Comparison of ENCODE assay signal across 9 mouse cellular contexts in the genomic region with DNA sequence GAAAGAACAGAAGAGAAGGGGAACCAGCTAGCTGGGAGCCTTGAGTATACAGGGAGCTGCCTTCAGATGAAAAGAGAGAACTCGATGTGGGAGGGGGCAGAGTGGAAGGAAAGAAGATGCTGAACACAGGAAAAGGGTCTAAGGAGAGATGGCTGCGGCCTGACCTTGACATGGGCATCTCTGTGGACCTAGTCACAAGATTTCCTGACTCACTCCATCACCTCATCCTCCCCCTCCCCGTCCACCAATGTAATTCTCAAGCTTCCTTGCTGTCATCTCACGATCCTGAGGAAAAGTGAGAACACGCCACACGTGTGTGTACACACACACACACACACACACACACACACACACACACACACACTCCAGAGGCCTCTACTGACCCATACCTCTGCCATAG. TPM values are rescaled to one million over a fixed set of nuclear protein-coding genes. Genes with fewer than 3 reads are reported as not detected.
DNase-seq lines count a peak whose midpoint lies in the region; ATAC-seq and TF ChIP-seq lines count a peak whose summit lies in the region.
"Had no signal": no experiment of that assay in that cellular context is flagged by ENCODE, and none has a peak within 500 bp of the region (broad histone marks: within the 10 kb centered on the region; RNA-seq: fewer than 3 reads in every experiment).

No protein-coding gene starts in this region.

- peak overlapping the region; percentile 35; the same call in 1 of the 2 replicates for H3K9ac ChIP-seq in heart, embryonic 12.5 days
- H3K9ac ChIP-seq in ES-Bruce4 (ENCODE audit: low read depth, poor library complexity, severe bottlenecking): no peak overlapping the region
- H3K9ac ChIP-seq in forebrain, embryonic 15.5 days (replicated peaks): no peak overlapping the region
- H3K9ac ChIP-seq in liver, postnatal 0 days (replicated peaks): no peak overlapping the region; the same call in 1 of the 2 replicates

- no peak for DNase-seq in heart, postnatal 36 days
- no peak for DNase-seq in liver, postnatal 0 days
- no peak for DNase-seq in thymus, postnatal 0 days (ENCODE audit: low spot score)
- no peak for DNase-seq in gastrocnemius, postnatal 14 days
- DNase-seq in embryo, embryonic 11 days: no peak
- DNase-seq: right cerebral cortex, postnatal 14 days had no signal

- 46% methylated on average over 6 of the region's 6 CpGs for WGBS in heart, embryonic 12.5 days
- 68% methylated on average over 6 of the region's 6 CpGs for WGBS in forebrain, embryonic 15.5 days
- 45% methylated on average over 6 of the region's 6 CpGs for WGBS in liver, postnatal 0 days (ENCODE audit: insufficient replicate concordance)

- peak overlapping the region; percentile 50 for H3K4me2 ChIP-seq in heart, embryonic 12.5 days
- no peak overlapping the region for H3K4me2 ChIP-seq in forebrain, embryonic 15.5 days (replicated peaks)
- no peak overlapping the region for H3K4me2 ChIP-seq in liver, postnatal 0 days (ENCODE audit: low read depth, low read length)

- H3K9me3 ChIP-seq in heart, embryonic 12.5 days (replicated peaks): no peaks in the 10 kb centered on the region
- H3K9me3 ChIP-seq in ES-Bruce4 (replicated peaks; ENCODE audit: control insufficient read depth, insufficient read depth, low read length, poor library complexity, severe bottlenecking): no peaks in the 10 kb centered on the region
- H3K9me3 ChIP-seq in forebrain, embryonic 15.5 days: no peaks in the 10 kb centered on the region
- H3K9me3 ChIP-seq in liver, postnatal 0 days (ENCODE audit: low read length): no peaks in the 10 kb centered on the region

- no peak for TF ChIP-seq POLR2A in ES-Bruce4 (IDR thresholded peaks at IDR 0.05; ENCODE audit: insufficient read depth, low read length)

- no peak for TF ChIP-seq CTCF in ES-Bruce4 (IDR thresholded peaks at IDR 0.05; ENCODE audit: low read depth, low read length)
- no peak for TF ChIP-seq CTCF in liver, postnatal 0 days (IDR thresholded peaks at IDR 0.05; ENCODE audit: low read depth)

- H3K27me3 ChIP-seq in heart, embryonic 12.5 days (replicated peaks): no peaks in the 10 kb centered on the region
- H3K27me3 ChIP-seq in ES-Bruce4 (ENCODE audit: control insufficient read depth, insufficient read depth, low read length, poor library complexity, severe bottlenecking): no peaks in the 10 kb centered on the region
- no peaks in the 10 kb centered on the region for H3K27me3 ChIP-seq in forebrain, embryonic 15.5 days
- no peaks in the 10 kb centered on the region for H3K27me3 ChIP-seq in liver, postnatal 0 days (ENCODE audit: insufficient read depth, low read length)

- peak overlapping the region; percentile 93 for H3K27ac ChIP-seq in heart, embryonic 12.5 days (ENCODE audit: poor library complexity, severe bottlenecking)
- H3K27ac ChIP-seq in ES-Bruce4 (ENCODE audit: insufficient read depth, low read length): peak overlapping the region; percentile 39; the same call in 1 of the 2 replicates
- H3K27ac ChIP-seq in forebrain, embryonic 15.5 days (replicated peaks): peak overlapping the region; percentile 44
- H3K27ac ChIP-seq in liver, postnatal 0 days (ENCODE audit: low read depth): peak overlapping the region; percentile 55

- no peak for TF ChIP-seq EP300 in ES-Bruce4 (IDR thresholded peaks at IDR 0.05; ENCODE audit: insufficient read depth, low read depth, low read length)
- no peak for TF ChIP-seq EP300 in liver, postnatal 0 days (IDR thresholded peaks at IDR 0.05; ENCODE audit: low read depth)

- peaks cover 87% of the 10 kb centered on the region for H3K4me1 ChIP-seq in heart, embryonic 12.5 days (replicated peaks)
- H3K4me1 ChIP-seq in ES-Bruce4 (ENCODE audit: control insufficient read depth, insufficient read depth, low read length): peaks cover 21% of the 10 kb centered on the region
- peaks cover 69% of the 10 kb centered on the region for H3K4me1 ChIP-seq in forebrain, embryonic 15.5 days
- peaks cover 6% of the 10 kb centered on the region; the same call in 1 of the 2 replicates for H3K4me1 ChIP-seq in liver, postnatal 0 days (ENCODE audit: insufficient read depth)

- no peak overlapping the region for H3K4me3 ChIP-seq in heart, embryonic 12.5 days
- H3K4me3 ChIP-seq in ES-Bruce4 (ENCODE audit: low read depth, low read length): no peak overlapping the region
- no peak overlapping the region for H3K4me3 ChIP-seq in forebrain, embryonic 15.5 days
- no peak overlapping the region for H3K4me3 ChIP-seq in liver, postnatal 0 days (ENCODE audit: low read depth, low read length)

- ATAC-seq in heart, embryonic 12.5 days (ENCODE audit: insufficient number of reproducible peaks, low FRiP score): no peak
- ATAC-seq in forebrain, embryonic 15.5 days (replicated peaks): no peak
- no peak for ATAC-seq in liver, postnatal 0 days

- peaks cover 14% of the 10 kb centered on the region; the same call in 1 of the 2 replicates for H3K36me3 ChIP-seq in heart, embryonic 12.5 days
- H3K36me3 ChIP-seq in ES-Bruce4 (ENCODE audit: control insufficient read depth, insufficient read depth, low read length, poor library complexity, severe bottlenecking): no peaks in the 10 kb centered on the region
- H3K36me3 ChIP-seq in forebrain, embryonic 15.5 days: no peaks in the 10 kb centered on the region
- no peaks in the 10 kb centered on the region for H3K36me3 ChIP-seq in liver, postnatal 0 days (replicated peaks; ENCODE audit: insufficient read depth, low read length)

- intact Hi-C loops in heart, postnatal 36 days (cut with DNase I): no loop called here
- intact Hi-C loops in gastrocnemius, postnatal 14 days (cut with DNase I; ENCODE audit: low total_unique reads): no loop called here

RNA-seq across cellular contexts. Expression of a gene that starts 17.2 kb away (rescaled TPM):
- polyA plus RNA-seq in heart, embryonic 12.5 days (2016; fragmentation: Nextera tagmentation; extraction: Ambion mirVana): 19.6 and 20.1 TPM in 2 replicates
- total RNA-seq in heart, postnatal 36 days (2021): 1 to 10 TPM; 6.8 to 7.6 TPM
- 38.3 and 39.9 TPM in 2 replicates for polyA plus RNA-seq in ES-Bruce4 (2011; ENCODE audit: insufficient read depth, insufficient read length, low read depth, missing spikeins)
- polyA plus RNA-seq in forebrain, embryonic 15.5 days (2015; fragmentation: Nextera tagmentation; extraction: Ambion mirVana): 5.0 and 5.7 TPM in 2 replicates
- polyA plus RNA-seq in liver, postnatal 0 days (2015; fragmentation: Nextera tagmentation; extraction: Ambion mirVana): 0.67 and 0.73 TPM in 2 replicates
- 1.2 and 1.3 TPM in 2 replicates for polyA plus RNA-seq in thymus, postnatal 0 days (2015; fragmentation: Nextera tagmentation; extraction: Ambion mirVana)
- 10 to 100 TPM in 1 of 2 experiments, 1 to 10 TPM in 1; 8.4 to 10.5 TPM for total RNA-seq in gastrocnemius, postnatal 14 days (2021)

Comparison
In these comparisons a context has a peak if more than half of its experiments do, and no peak if none do; other contexts are left out.
1. H3K27ac ChIP-seq: peak in every context shown above with its lines; median percentile 93 in heart, embryonic 12.5 days; 55 in liver, postnatal 0 days; 44 in forebrain, embryonic 15.5 days; 39 in ES-Bruce4.